Mouse (Mus musculus) cerebellum, adult 18-20 months (tissue): ENCODE results near the gene Efcab5.
A peak's percentile ranks its signal among the peaks of the same experiment; 100 is the strongest.
"Not testable (repeated sequence)": the region's sequence is repeated elsewhere in the genome, so short reads cannot be mapped to it uniquely, and the experiment has no call there.

Experiments
- DNase-seq, 2 experiments: peaks; one replicate each; pipeline ENCODE4 v3.0.0; 2021

Gene Efcab5

GRCm38 (mm10) chr11:77174531-77174930 lies 14.2 kb downstream of the Efcab5 start:
- DNase-seq: no peak

- no peak for DNase-seq
These were observed 15.0 kb downstream of the Efcab5 start for GRCm38 (mm10) chr11:77173731-77174130.

GRCm38 (mm10) chr11:77160744-77161143 lies 28.0 kb downstream of the Efcab5 start:
- DNase-seq: no peak

GRCm38 (mm10) chr11:77160341-77160740 lies 28.4 kb downstream of the Efcab5 start:
- no peak for DNase-seq

GRCm38 (mm10) chr11:77154214-77154613 lies 34.6 kb downstream of the Efcab5 start:
- DNase-seq: no peak

GRCm38 (mm10) chr11:77150806-77151205 lies 38.0 kb downstream of the Efcab5 start:
- no peak for DNase-seq

- DNase-seq: not testable (repeated sequence)
These were observed 38.8 kb downstream of the Efcab5 start for GRCm38 (mm10) chr11:77149783-77150630.

GRCm38 (mm10) chr11:77148774-77149173 lies 40.0 kb downstream of the Efcab5 start:
- no peak for DNase-seq

- no peak for DNase-seq
These were observed 41.0 kb downstream of the Efcab5 start for GRCm38 (mm10) chr11:77147753-77148152.

- DNase-seq: no peak
These were observed 43.3 kb downstream of the Efcab5 start for GRCm38 (mm10) chr11:77145423-77145822.

- DNase-seq: no peak
These were observed 46.8 kb downstream of the Efcab5 start for GRCm38 (mm10) chr11:77141938-77142337.

- no peak for DNase-seq
These were observed 48.8 kb downstream of the Efcab5 start for GRCm38 (mm10) chr11:77139976-77140375.

GRCm38 (mm10) chr11:77133450-77133849 lies 55.3 kb downstream of the Efcab5 start:
- DNase-seq: no peak

- DNase-seq: peak; percentile 22 to 27
These were observed 56.2 kb downstream of the Efcab5 start for GRCm38 (mm10) chr11:77132580-77132979.

GRCm38 (mm10) chr11:77128562-77128961 lies 60.2 kb downstream of the Efcab5 start:
- DNase-seq: no peak

- DNase-seq: no peak
These were observed 77.6 kb downstream of the Efcab5 start for GRCm38 (mm10) chr11:77111141-77111540.

GRCm38 (mm10) chr11:77108442-77108841 lies 80.3 kb downstream of the Efcab5 start:
- no peak for DNase-seq

- not testable (repeated sequence) for DNase-seq
These were observed 80.9 kb downstream of the Efcab5 start for GRCm38 (mm10) chr11:77107872-77108271.

GRCm38 (mm10) chr11:77106961-77107360 lies 81.8 kb downstream of the Efcab5 start:
- DNase-seq: no peak

- DNase-seq: peak; percentile 72 to 85
These were observed 88.4 kb downstream of the Efcab5 start for GRCm38 (mm10) chr11:77100137-77100937.

- no peak for DNase-seq
These were observed 90.3 kb downstream of the Efcab5 start for GRCm38 (mm10) chr11:77098332-77098972.

GRCm38 (mm10) chr11:77096991-77097390 lies 91.8 kb downstream of the Efcab5 start:
- DNase-seq: no peak

- DNase-seq: no peak
These were observed 92.2 kb downstream of the Efcab5 start for GRCm38 (mm10) chr11:77096581-77096980.
